Mouse (Mus musculus): ENCODE data around the gene 4930544D05Rik. TPM values are rescaled to one million over a fixed set of nuclear protein-coding genes. Genes with fewer than 3 reads are reported as not detected.
A peak's percentile ranks its signal among the peaks of the same experiment; 100 is the strongest.
"Not testable (repeated sequence)": the region's sequence is repeated elsewhere in the genome, so short reads cannot be mapped to it uniquely, and the experiment has no call there.

4930544D05Rik gene
- not detected for total RNA-seq (2021)
- long read RNA-seq, experiment 1, partial matches to known transcripts, result 0 of 1 reads
- long read RNA-seq, experiment 1, other reads (novel, unspliced or antisense), result 1 of 1 reads
- long read RNA-seq, experiment 2, result 0 reads

GRCm38 (mm10) chr11:70615516-70616093 is at the start of gene 4930544D05Rik:
Gene 4930544D05Rik, plus strand, starts transcription at chr11:70615848.
- intact Hi-C loops (cut with DNase I), result no loop called here
- DNase-seq, result no peak

DNA sequence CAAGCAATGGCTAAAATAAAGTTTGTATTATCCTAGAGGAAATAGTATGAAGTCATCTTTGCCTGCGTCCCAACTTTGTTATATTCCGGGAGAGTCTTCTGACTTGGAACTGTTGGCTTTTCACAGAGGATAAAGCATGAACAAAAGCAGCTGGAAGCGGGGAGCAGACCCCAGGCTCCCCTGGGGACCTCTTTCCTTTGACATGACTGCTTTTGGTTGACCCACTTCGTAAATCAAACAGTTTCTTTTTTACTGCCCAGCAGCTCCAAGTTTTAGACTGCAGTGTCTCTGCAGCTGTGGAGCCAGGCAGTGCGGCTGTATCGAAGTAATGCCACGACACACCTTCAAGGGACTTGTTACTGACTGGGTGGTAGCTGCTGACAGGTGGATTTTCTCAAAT is 49.1 kb upstream of the 4930544D05Rik start:
- no peak for DNase-seq
- intact Hi-C loops (cut with DNase I), result no loop called here

- DNase-seq; intact Hi-C loops (cut with DNase I): not testable (repeated sequence)
Observed at GRCm38 (mm10) chr11:70570614-70571013, 45.0 kb upstream of the 4930544D05Rik start.

GRCm38 (mm10) chr11:70571641-70572040 is 44.0 kb upstream of the 4930544D05Rik start:
- DNase-seq, result no peak
- intact Hi-C loops (cut with DNase I), result no loop called here

GRCm38 (mm10) chr11:70572348-70572902 is 43.2 kb upstream of the 4930544D05Rik start:
- intact Hi-C loops (cut with DNase I), result no loop called here
- DNase-seq, result no peak

- intact Hi-C loops (cut with DNase I), result no loop called here
- no peak for DNase-seq
Observed at GRCm38 (mm10) chr11:70573872-70574271, 41.8 kb upstream of the 4930544D05Rik start.

DNA sequence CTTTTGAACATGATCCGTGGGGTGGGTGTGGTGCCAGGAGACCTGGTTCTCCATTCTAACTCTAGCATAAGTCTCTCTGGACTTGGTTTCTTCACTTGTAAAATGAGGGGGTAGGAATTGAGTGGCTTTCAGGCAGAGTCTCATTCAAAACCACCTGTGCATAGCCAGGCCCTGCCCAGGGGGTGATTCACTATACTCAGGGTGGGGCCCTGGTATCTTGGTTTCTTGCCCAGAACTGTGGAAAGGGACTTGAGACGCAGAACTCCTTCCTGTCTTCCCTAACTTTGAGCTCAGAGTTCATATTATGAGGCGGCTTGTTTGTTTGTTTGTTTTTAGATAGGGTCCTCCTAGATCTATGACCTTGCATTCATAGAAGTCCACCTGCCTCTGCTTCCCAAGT is 38.4 kb upstream of the 4930544D05Rik start:
- intact Hi-C loops (cut with DNase I), result no loop called here
- DNase-seq, result no peak

- intact Hi-C loops (cut with DNase I), result no loop called here
Observed at GRCm38 (mm10) chr11:70578962-70579361, 36.7 kb upstream of the 4930544D05Rik start.

DNA sequence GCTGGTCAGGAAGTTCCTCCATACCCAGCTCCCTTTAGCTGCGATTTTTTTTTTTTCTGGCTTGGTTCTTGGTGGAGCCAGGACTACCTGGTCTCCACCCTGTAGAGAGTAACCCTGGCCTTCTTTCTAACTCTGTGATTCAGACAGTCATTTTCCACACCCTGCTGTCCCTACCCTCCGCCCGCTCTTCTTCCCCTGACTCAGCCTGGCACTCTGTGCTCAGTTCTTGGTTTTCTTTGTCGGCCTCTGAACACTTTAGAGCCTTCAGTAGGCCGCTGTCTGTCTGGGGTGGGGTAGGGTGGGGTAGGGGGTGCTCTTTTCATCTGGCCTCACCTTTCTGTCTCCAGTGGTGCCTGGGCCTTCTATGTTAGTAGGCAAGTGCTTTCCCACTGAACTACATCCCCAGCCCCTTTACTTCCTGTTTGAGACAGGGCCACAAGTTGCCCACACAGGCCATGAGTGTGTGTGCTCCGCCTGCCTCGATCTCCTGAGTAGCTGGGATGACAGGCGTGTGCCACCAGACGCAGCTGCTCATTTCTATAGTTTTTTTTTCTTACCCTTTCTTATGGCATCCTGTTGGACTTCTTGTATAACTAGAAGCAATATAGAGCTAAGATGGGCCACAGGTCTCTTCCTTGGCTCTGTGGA is 35.8 kb upstream of the 4930544D05Rik start:
- no peak for DNase-seq
- intact Hi-C loops (cut with DNase I), result no loop called here

More at GRCm38 (mm10) chr11:70578962-70579361, 36.7 kb upstream of the 4930544D05Rik start:
- no peak for DNase-seq

DNA sequence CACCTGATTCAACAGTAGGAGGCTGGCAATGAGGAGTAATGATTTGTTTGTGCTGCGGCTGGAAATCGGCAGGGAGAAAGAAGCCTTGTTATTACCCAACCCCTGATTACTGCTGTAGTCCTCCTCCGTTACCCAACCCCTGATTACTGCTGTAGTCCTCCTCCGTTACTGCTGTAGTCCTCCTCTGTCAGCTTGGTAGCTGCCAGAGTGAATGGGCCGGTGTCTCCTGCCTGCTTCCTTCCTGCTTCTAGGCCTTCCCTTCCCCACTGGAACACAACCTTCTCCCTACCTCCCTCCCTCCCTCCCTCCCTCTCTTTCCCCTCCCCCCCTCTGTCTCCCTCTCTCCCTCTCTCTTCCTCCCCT is 35.3 kb upstream of the 4930544D05Rik start:
- intact Hi-C loops (cut with DNase I), result no loop called here

DNA sequence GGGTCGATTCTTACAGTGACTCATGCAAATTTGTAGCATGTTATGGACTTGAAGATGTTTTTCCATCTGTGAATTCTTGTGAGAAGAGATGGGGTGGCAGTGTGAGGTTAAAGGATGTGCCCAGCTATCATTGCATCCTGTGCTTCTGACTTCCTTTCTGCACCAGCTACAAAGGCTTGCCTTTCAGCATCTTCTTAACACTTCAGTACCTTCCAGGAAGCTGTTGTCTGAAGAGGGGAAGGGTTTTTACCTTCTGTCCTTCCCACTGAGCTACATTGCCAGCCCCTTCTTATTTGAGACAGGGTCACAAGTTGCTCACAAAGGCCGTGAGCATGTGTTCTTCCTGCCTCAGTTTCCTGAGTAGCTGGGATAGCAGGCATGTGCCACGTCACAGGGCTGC is 34.7 kb upstream of the 4930544D05Rik start:
- no peak for DNase-seq
- intact Hi-C loops (cut with DNase I), result no loop called here

More for the DNA sequence above, 35.3 kb upstream of the 4930544D05Rik start:
- DNase-seq, result no peak

DNA sequence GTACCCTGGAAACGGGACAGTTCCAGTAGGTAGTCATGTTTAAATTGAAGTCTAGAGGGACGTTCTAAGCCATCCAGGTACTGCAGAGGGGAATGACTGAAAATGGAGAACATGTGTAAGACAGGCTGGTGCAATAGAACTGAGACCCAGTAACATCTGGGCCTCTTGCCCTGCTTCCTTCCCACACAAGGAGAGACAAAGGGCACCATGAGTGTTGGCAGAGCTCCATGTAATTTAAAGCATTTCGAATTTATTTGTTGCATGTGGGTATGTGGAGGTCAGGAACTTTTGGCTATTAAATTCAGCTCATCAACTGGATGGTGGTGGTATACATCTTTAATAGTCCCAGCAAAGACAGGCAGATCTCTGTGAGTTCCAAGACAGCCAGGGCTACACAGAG is 33.5 kb upstream of the 4930544D05Rik start:
- intact Hi-C loops (cut with DNase I), result no loop called here

GRCm38 (mm10) chr11:70583022-70583714 is 32.5 kb upstream of the 4930544D05Rik start:
- DNase-seq, result no peak
- intact Hi-C loops (cut with DNase I), result no loop called here

More for the DNA sequence above, 33.5 kb upstream of the 4930544D05Rik start:
- no peak for DNase-seq

GRCm38 (mm10) chr11:70583775-70584174 is 31.9 kb upstream of the 4930544D05Rik start:
- intact Hi-C loops (cut with DNase I), result no loop called here

DNA sequence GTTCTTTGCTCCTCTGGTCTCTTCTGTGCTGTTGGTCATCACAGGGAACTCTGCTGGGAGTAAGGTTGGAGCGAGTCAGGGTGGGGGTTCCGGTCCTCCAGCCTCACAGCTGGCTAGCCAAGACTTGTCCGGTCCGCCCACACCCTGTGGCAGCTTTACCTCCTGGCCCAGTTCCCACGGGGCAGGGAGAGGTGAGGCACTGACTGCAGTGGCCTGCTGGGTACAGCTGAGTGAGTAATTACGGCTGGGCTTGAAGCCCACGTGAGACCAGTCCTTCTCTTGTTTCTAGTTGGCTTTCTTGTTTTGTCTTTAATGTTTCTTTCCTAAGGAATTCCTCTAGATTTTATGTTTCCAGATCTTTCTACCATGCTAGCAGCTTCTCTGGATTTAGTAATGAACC is 30.2 kb upstream of the 4930544D05Rik start:
- intact Hi-C loops (cut with DNase I), result no loop called here
- DNase-seq, result peak in 1 of 2 experiments; percentile 50

More at GRCm38 (mm10) chr11:70583775-70584174, 31.9 kb upstream of the 4930544D05Rik start:
- DNase-seq, result no peak

DNA sequence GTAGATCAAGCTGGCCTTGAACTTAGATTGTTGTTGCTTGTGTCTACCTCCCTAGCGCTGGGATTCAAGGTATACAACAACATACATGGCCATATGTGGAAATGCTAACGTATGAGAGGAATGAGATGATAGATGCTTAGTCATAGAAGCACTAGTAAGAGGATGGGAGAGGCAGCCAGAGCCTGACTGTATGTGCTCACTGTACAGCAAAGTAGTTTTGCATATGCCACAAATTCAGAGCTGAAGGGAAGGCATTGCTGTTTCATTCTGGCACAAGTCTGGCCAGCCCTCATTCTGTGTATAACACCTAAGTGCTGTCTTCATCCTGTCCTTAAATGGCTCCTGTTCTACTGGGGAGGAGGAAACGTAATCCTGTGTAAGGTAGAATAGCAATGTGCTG is 29.4 kb upstream of the 4930544D05Rik start:
- no peak for DNase-seq
- intact Hi-C loops (cut with DNase I), result no loop called here

- intact Hi-C loops (cut with DNase I), result no loop called here
- no peak for DNase-seq
Observed at GRCm38 (mm10) chr11:70586954-70587353, 28.7 kb upstream of the 4930544D05Rik start.

- intact Hi-C loops (cut with DNase I), result no loop called here
- no peak for DNase-seq
Observed at GRCm38 (mm10) chr11:70591733-70592132, 23.9 kb upstream of the 4930544D05Rik start.

DNA sequence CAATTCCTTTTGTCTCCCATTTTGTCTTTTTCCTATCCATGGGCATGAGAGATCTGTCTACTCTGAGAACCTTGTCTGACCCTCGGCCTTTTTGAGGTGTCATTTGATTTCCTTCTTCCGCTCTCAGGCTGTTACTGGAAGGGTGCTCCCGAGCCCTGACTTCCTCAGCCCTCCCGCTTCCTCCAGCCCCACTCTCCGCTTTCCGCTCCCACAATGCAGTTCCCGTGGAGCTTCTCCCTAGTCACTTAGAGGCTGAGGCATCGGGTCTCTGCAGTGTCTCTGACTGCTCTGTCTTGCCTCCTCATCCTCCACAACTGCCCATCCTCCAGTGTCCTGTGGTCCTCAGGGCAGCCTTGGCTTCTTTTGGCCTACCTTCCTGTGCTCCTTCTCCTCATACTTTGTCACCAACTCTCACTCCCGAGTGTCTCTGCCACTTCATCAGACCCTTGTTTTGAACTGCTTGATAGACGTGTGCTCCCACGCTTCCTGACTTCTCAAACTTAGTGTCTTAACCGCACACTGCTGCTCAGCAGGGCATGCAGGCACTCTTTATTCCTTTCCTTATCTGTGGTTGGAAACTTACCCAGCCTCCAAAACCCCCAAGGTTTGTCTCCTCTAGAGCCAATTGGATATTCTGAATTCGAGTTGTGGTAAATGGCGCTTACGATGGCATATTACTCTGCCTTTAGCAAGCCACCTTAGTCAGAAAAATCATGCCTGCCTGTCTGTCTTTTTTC is 21.2 kb upstream of the 4930544D05Rik start:
- DNase-seq, result no peak
- intact Hi-C loops (cut with DNase I), result no loop called here

GRCm38 (mm10) chr11:70595638-70596037 is 20.0 kb upstream of the 4930544D05Rik start:
- DNase-seq, result no peak
- intact Hi-C loops (cut with DNase I), result no loop called here
